In the genomic region with DNA sequence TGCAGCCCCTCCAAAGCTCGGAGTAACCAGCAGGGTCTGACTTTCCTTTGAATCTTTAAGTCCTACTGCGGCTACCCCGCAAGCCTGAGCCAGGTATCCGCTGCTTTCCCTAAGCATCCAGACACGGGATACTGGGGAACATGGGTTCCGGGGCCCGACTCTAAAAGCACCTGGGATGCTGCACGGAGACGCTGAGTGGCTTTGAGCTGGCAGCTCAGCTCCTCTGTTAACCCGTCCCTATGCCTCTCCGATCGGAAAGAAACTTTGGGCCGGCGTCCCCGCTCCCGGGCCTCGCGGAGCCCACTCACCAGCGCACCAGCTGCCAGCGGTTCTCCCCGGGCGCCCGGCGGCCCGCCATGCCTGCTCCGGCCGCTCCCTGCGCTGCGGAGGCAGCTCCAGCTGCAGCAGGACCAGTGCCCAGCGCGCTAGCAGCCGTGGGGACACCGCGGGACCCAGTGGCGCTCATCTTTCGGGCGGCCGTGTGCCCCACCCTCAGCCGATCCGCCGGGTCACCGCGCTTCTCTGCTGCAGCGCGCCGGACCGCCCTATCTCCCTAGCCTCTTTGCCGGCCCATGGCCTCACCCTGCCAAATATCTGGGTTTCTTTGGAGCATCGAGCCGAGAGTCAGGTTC, we compare ENCODE assay signal across 8 mouse cellular contexts. TPM values are rescaled to one million over a fixed set of nuclear protein-coding genes. Genes with fewer than 3 reads are reported as not detected.
DNase-seq lines count a peak whose midpoint lies in the region; ATAC-seq lines count a peak whose summit lies in the region.

A gene (minus strand): TSS at position 371 of the 632 bp plus-strand sequence.

- peak within 1 kb of the TSS; percentile 35; the same call in 1 of the 2 replicates for H3K9ac ChIP-seq in forebrain, embryonic 11.5 days (ENCODE audit: low read length)
- peak within 1 kb of the TSS; percentile 64 for H3K9ac ChIP-seq in hindbrain, embryonic 16.5 days (ENCODE audit: low read depth, low read length)
- H3K9ac ChIP-seq in liver, embryonic 12.5 days, result 0 out of 2 replicates have a peak within 1 kb of the TSS, but pooled peaks have one; percentile 29

- peak; percentile 39; the same call in 1 of the 2 replicates for ATAC-seq in forebrain, embryonic 11.5 days (replicated peaks; ENCODE audit: low FRiP score)
- ATAC-seq in hindbrain, embryonic 16.5 days, result peak; percentile 56; the same call in 1 of the 2 replicates
- peak; percentile 47; the same call in 1 of the 2 replicates for ATAC-seq in liver, embryonic 12.5 days

- H3K9me3 ChIP-seq in forebrain, embryonic 11.5 days (ENCODE audit: control insufficient read depth, low read length), result no peaks in the 10 kb centered on the region
- no peaks in the 10 kb centered on the region for H3K9me3 ChIP-seq in hindbrain, embryonic 16.5 days (ENCODE audit: control insufficient read depth, low read length)
- H3K9me3 ChIP-seq in liver, embryonic 12.5 days (replicated peaks), result no peaks in the 10 kb centered on the region

- WGBS in forebrain, embryonic 11.5 days, result 2% methylated on average over 48 of the region's 50 CpGs
- under 1% methylated on average over 45 of the region's 50 CpGs for WGBS in hindbrain, embryonic 16.5 days
- WGBS in liver, embryonic 12.5 days (ENCODE audit: insufficient replicate concordance), result 3% methylated on average over 46 of the region's 50 CpGs

- peak; percentile 4 for DNase-seq in kidney, adult 18-20 months
- DNase-seq in kidney, adult 11 months, result no peak
- DNase-seq in adrenal gland, adult 2 months, result peak; percentile 37
- peak; percentile 54 for DNase-seq in forebrain, embryonic 11.5 days (ENCODE audit: low spot score)
- DNase-seq in right cerebral cortex, postnatal 4 days, result peak; percentile 15
- DNase-seq in testis, postnatal 14 days (ENCODE audit: low spot score), result no peak

- H3K36me3 ChIP-seq in forebrain, embryonic 11.5 days (ENCODE audit: control insufficient read depth, insufficient read depth, low read length), result no peaks in the 10 kb centered on the region
- H3K36me3 ChIP-seq in hindbrain, embryonic 16.5 days (ENCODE audit: control insufficient read depth, insufficient read depth, low read length), result no peaks in the 10 kb centered on the region
- no peaks in the 10 kb centered on the region for H3K36me3 ChIP-seq in liver, embryonic 12.5 days

- peak within 1 kb of the TSS; percentile 34 for H3K4me3 ChIP-seq in forebrain, embryonic 11.5 days (ENCODE audit: low read depth, low read length)
- H3K4me3 ChIP-seq in hindbrain, embryonic 16.5 days (ENCODE audit: low read length), result peak within 1 kb of the TSS; percentile 56
- peak within 1 kb of the TSS; percentile 53 for H3K4me3 ChIP-seq in liver, embryonic 12.5 days

- no peak within 1 kb of the TSS for H3K27ac ChIP-seq in forebrain, embryonic 11.5 days (ENCODE audit: low read depth, low read length)
- no peak within 1 kb of the TSS for H3K27ac ChIP-seq in hindbrain, embryonic 16.5 days (ENCODE audit: low read depth, low read length)
- no peak within 1 kb of the TSS for H3K27ac ChIP-seq in liver, embryonic 12.5 days

- H3K4me2 ChIP-seq in forebrain, embryonic 11.5 days (ENCODE audit: low read depth, low read length, severe bottlenecking), result peak within 1 kb of the TSS; percentile 80
- H3K4me2 ChIP-seq in hindbrain, embryonic 16.5 days (ENCODE audit: low read length), result peak within 1 kb of the TSS; percentile 93
- H3K4me2 ChIP-seq in liver, embryonic 12.5 days, result peak within 1 kb of the TSS; percentile 72

- H3K4me1 ChIP-seq in forebrain, embryonic 11.5 days (replicated peaks; ENCODE audit: control insufficient read depth, insufficient read depth, low read length), result peaks cover 7% of the 10 kb centered on the region; the same call in 1 of the 2 replicates
- peaks cover 7% of the 10 kb centered on the region for H3K4me1 ChIP-seq in hindbrain, embryonic 16.5 days (ENCODE audit: control insufficient read depth, insufficient read depth, low read depth, low read length)
- H3K4me1 ChIP-seq in liver, embryonic 12.5 days, result peaks cover 15% of the 10 kb centered on the region

- H3K27me3 ChIP-seq in forebrain, embryonic 11.5 days (ENCODE audit: control insufficient read depth, insufficient read depth, low read length), result peaks cover 23% of the 10 kb centered on the region
- peaks cover 26% of the 10 kb centered on the region for H3K27me3 ChIP-seq in hindbrain, embryonic 16.5 days (replicated peaks; ENCODE audit: control insufficient read depth, insufficient read depth, low read length)
- peaks cover 94% of the 10 kb centered on the region for H3K27me3 ChIP-seq in liver, embryonic 12.5 days (replicated peaks)

RNA-seq across cellular contexts. Expression of the gene that starts here (rescaled TPM):
- total RNA-seq in adrenal gland, adult 2 months (2021), result 10 to 100 TPM in 1 of 2 experiments, 1 to 10 TPM in 1; 6.1 to 12.9 TPM
- polyA plus RNA-seq in adrenal gland, adult 2 months (2012; rRNA removed), result 4.8 and 5.1 TPM in 2 replicates
- 1.3 and 1.8 TPM in 2 replicates for polyA plus RNA-seq in forebrain, embryonic 11.5 days (2014; fragmentation: Nextera tagmentation; extraction: Ambion mirVana)
- polyA plus RNA-seq in hindbrain, embryonic 16.5 days (2015; fragmentation: Nextera tagmentation; extraction: Ambion mirVana), result 13.7 and 15.0 TPM in 2 replicates
- 0.96 and 1.4 TPM in 2 replicates for polyA plus RNA-seq in liver, embryonic 12.5 days (2016; fragmentation: Nextera tagmentation; extraction: Ambion mirVana)

Comparison
In these comparisons a context has a peak if more than half of its experiments do, and no peak if none do; other contexts are left out.
1. DNase-seq: peak in kidney, adult 18-20 months (single experiment), adrenal gland, adult 2 months (single experiment), forebrain, embryonic 11.5 days (single experiment) and right cerebral cortex, postnatal 4 days (single experiment); none in kidney, adult 11 months (single experiment) and testis, postnatal 14 days (single experiment).
2. Peak in every context shown above with its lines, with median percentiles within 50 percentile points of each other: ATAC-seq, H3K4me2 ChIP-seq, H3K4me3 ChIP-seq and H3K9ac ChIP-seq.